Mouse (Mus musculus): ENCODE data around the gene Fgf11. TPM values are rescaled to one million over a fixed set of nuclear protein-coding genes. Genes with fewer than 3 reads are reported as not detected.

Fgf11 gene
- polyA plus RNA-seq (2014; fragmentation: Nextera tagmentation; extraction: Ambion mirVana) = 0.36 and 0.67 TPM in 2 replicates

DNA sequence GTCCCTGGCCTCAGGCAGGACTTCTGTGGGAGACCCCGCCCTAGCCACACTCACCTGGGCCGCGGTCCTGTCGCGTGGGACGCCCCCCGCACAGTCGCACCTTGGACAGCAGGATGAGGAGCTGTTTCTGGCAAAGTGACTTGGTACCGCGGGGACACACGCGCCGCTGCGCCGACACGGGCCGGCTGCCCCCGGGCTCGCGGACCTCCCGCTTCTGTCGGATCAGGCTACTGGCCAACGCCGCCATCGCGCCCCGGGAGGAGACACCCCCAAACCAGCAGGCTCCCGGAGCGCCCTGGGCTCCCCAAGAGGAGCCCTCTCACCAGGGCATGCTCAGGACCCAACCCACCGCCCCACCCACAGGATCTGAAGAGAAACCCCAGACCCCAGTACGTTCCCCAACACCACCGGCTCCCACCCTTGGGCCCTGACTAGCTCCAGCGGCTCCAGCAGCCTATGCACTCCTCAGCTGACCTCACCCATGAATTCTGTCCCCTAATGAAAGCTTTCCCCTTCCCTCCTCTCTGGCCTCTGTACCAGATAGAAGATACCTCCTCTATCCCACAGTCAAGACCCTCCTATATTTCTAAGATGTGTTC is at the start of gene Fgf11:
Gene Fgf11 (minus strand): TSS at position 479 of the 599 bp plus-strand sequence.
- Histone ChIP-seq H3K9ac (ENCODE audit: low read length) (peak within 1 kb of the TSS; percentile 68), H3K4me2 (ENCODE audit: low read depth, severe bottlenecking) (peak within 1 kb of the TSS; percentile 91), H3K4me3 (ENCODE audit: low read depth, low read length) (peak within 1 kb of the TSS; percentile 46), H3K27me3 (ENCODE audit: control insufficient read depth, insufficient read depth, low read length) (peaks cover 70% of the 10 kb centered on the region), H3K36me3 (ENCODE audit: control insufficient read depth, insufficient read depth, low read length) (no peaks in the 10 kb centered on the region), H3K4me1 (ENCODE audit: control insufficient read depth, insufficient read depth, low read length) (peaks cover 42% of the 10 kb centered on the region), H3K27ac (replicated peaks; ENCODE audit: low read depth, low read length) (0 out of 2 replicates have a peak within 1 kb of the TSS, but pooled peaks have one; percentile 42), H3K9me3 (ENCODE audit: control insufficient read depth, low read length) (no peaks in the 10 kb centered on the region)
- WGBS = 2% methylated on average over 33 of the region's 33 CpGs
- ATAC-seq (ENCODE audit: insufficient number of reproducible peaks, low FRiP score, low TSS enrichment, low read depth) (no peak), DNase-seq (ENCODE audit: low spot score) (peak; percentile 32)

- 77% methylated on average over 8 of the region's 8 CpGs for WGBS
- peaks cover 11% of the 10 kb centered on the region for H3K4me1 ChIP-seq (ENCODE audit: control insufficient read depth, insufficient read depth, low read length)
These were observed 49.1 kb upstream of the Fgf11 start for GRCm38 (mm10) chr11:69850754-69851153.

DNA sequence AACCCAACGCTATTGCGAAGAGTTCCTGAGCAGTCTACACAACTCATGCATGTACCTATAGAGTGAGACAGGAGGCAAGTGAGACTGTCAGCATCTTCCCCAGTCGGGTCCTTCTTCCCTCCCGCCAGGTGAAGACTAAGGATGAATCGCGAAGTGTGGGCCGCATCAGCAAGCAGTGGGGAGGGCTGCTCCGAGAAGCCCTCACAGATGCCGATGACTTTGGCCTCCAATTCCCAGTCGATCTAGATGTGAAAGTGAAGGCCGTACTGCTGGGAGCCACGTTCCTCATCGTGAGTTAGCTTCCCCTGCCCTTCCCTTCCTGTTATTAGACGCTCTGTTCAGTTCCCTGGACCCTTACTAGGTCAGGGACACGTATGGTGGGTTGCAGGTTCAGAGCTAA is 48.2 kb upstream of the Fgf11 start:
- Histone ChIP-seq H3K36me3 (ENCODE audit: control insufficient read depth, insufficient read depth, low read length) (peaks cover 15% of the 10 kb centered on the region), H3K27me3 (ENCODE audit: control insufficient read depth, insufficient read depth, low read length) (no peaks in the 10 kb centered on the region), H3K4me3 (ENCODE audit: low read depth, low read length) (no peak overlapping the region), H3K4me2 (ENCODE audit: low read depth, severe bottlenecking) (no peak overlapping the region), H3K9me3 (ENCODE audit: control insufficient read depth, low read length) (no peaks in the 10 kb centered on the region), H3K9ac (ENCODE audit: low read length) (no peak overlapping the region), H3K4me1 (ENCODE audit: control insufficient read depth, insufficient read depth, low read length) (peaks cover 11% of the 10 kb centered on the region), H3K27ac (replicated peaks; ENCODE audit: low read depth, low read length) (no peak overlapping the region)
- DNase-seq (ENCODE audit: low spot score) = no peak
- 94% methylated on average over 15 of the region's 15 CpGs for WGBS
- ATAC-seq (ENCODE audit: insufficient number of reproducible peaks, low FRiP score, low TSS enrichment, low read depth) = no peak

More at GRCm38 (mm10) chr11:69850754-69851153, 49.1 kb upstream of the Fgf11 start:
- Histone ChIP-seq H3K4me2 (ENCODE audit: low read depth, severe bottlenecking) (no peak overlapping the region), H3K9me3 (ENCODE audit: control insufficient read depth, low read length) (no peaks in the 10 kb centered on the region), H3K27ac (replicated peaks; ENCODE audit: low read depth, low read length) (no peak overlapping the region), H3K9ac (ENCODE audit: low read length) (no peak overlapping the region), H3K36me3 (ENCODE audit: control insufficient read depth, insufficient read depth, low read length) (peaks cover 15% of the 10 kb centered on the region), H3K27me3 (ENCODE audit: control insufficient read depth, insufficient read depth, low read length) (no peaks in the 10 kb centered on the region), H3K4me3 (ENCODE audit: low read depth, low read length) (no peak overlapping the region)
- ATAC-seq (ENCODE audit: insufficient number of reproducible peaks, low FRiP score, low TSS enrichment, low read depth) = no peak
- DNase-seq (ENCODE audit: low spot score) = no peak

- Histone ChIP-seq H3K9me3 (ENCODE audit: control insufficient read depth, low read length) (no peaks in the 10 kb centered on the region), H3K4me3 (ENCODE audit: low read depth, low read length) (no peak overlapping the region), H3K27me3 (ENCODE audit: control insufficient read depth, insufficient read depth, low read length) (no peaks in the 10 kb centered on the region), H3K9ac (ENCODE audit: low read length) (no peak overlapping the region), H3K4me2 (ENCODE audit: low read depth, severe bottlenecking) (0 out of 2 replicates have a peak overlapping the region, but pooled peaks have one; percentile 10), H3K4me1 (ENCODE audit: control insufficient read depth, insufficient read depth, low read length) (peaks cover 11% of the 10 kb centered on the region), H3K36me3 (ENCODE audit: control insufficient read depth, insufficient read depth, low read length) (peaks cover 15% of the 10 kb centered on the region), H3K27ac (replicated peaks; ENCODE audit: low read depth, low read length) (no peak overlapping the region)
- DNase-seq (ENCODE audit: low spot score) (no peak), ATAC-seq (ENCODE audit: insufficient number of reproducible peaks, low FRiP score, low TSS enrichment, low read depth) (no peak)
- 91% methylated on average over 9 of the region's 9 CpGs for WGBS
These were observed 47.5 kb upstream of the Fgf11 start for GRCm38 (mm10) chr11:69849128-69849527.

GRCm38 (mm10) chr11:69848021-69848420 is 46.4 kb upstream of the Fgf11 start:
- Histone ChIP-seq H3K27ac (replicated peaks; ENCODE audit: low read depth, low read length) (no peak overlapping the region), H3K9me3 (ENCODE audit: control insufficient read depth, low read length) (no peaks in the 10 kb centered on the region), H3K36me3 (ENCODE audit: control insufficient read depth, insufficient read depth, low read length) (peaks cover 15% of the 10 kb centered on the region), H3K27me3 (ENCODE audit: control insufficient read depth, insufficient read depth, low read length) (no peaks in the 10 kb centered on the region), H3K4me3 (ENCODE audit: low read depth, low read length) (no peak overlapping the region), H3K9ac (ENCODE audit: low read length) (no peak overlapping the region), H3K4me2 (ENCODE audit: low read depth, severe bottlenecking) (no peak overlapping the region; the same call in 1 of the 2 replicates), H3K4me1 (ENCODE audit: control insufficient read depth, insufficient read depth, low read length) (peaks cover 11% of the 10 kb centered on the region)
- WGBS = 94% methylated on average over 6 of the region's 6 CpGs
- ATAC-seq (ENCODE audit: insufficient number of reproducible peaks, low FRiP score, low TSS enrichment, low read depth) (no peak), DNase-seq (ENCODE audit: low spot score) (no peak)

GRCm38 (mm10) chr11:69846738-69847688 is 45.4 kb upstream of the Fgf11 start:
- WGBS = 11% methylated on average over 37 of the region's 37 CpGs
- Histone ChIP-seq H3K27me3 (ENCODE audit: control insufficient read depth, insufficient read depth, low read length) (no peaks in the 10 kb centered on the region), H3K4me1 (ENCODE audit: control insufficient read depth, insufficient read depth, low read length) (peaks cover 11% of the 10 kb centered on the region), H3K4me2 (ENCODE audit: low read depth, severe bottlenecking) (peak overlapping the region; percentile 75), H3K27ac (replicated peaks; ENCODE audit: low read depth, low read length) (peak overlapping the region; percentile 97), H3K9ac (ENCODE audit: low read length) (peak overlapping the region; percentile 70), H3K9me3 (ENCODE audit: control insufficient read depth, low read length) (no peaks in the 10 kb centered on the region), H3K36me3 (ENCODE audit: control insufficient read depth, insufficient read depth, low read length) (peaks cover 15% of the 10 kb centered on the region), H3K4me3 (ENCODE audit: low read depth, low read length) (peak overlapping the region; percentile 74)
- DNase-seq (ENCODE audit: low spot score) (peak; percentile 62), ATAC-seq (ENCODE audit: insufficient number of reproducible peaks, low FRiP score, low TSS enrichment, low read depth) (peak; percentile 53; the same call in 1 of the 2 replicates)

GRCm38 (mm10) chr11:69846198-69846680 is 44.6 kb upstream of the Fgf11 start, which contains the start of gene Plscr3:
Gene Plscr3, plus strand, starts transcription at chr11:69846376.
- ATAC-seq (ENCODE audit: insufficient number of reproducible peaks, low FRiP score, low TSS enrichment, low read depth) (peak; percentile 88), DNase-seq (ENCODE audit: low spot score) (peak; percentile 97)
- WGBS = under 1% methylated on average over 38 of the region's 38 CpGs
- peak within 1 kb of the TSS; percentile 70 for H3K9ac ChIP-seq (ENCODE audit: low read length)
- H3K4me2 ChIP-seq (ENCODE audit: low read depth, severe bottlenecking) = peak within 1 kb of the TSS; percentile 75
- peaks cover 11% of the 10 kb centered on the region for H3K4me1 ChIP-seq (ENCODE audit: control insufficient read depth, insufficient read depth, low read length)
- peaks cover 10% of the 10 kb centered on the region for H3K36me3 ChIP-seq (ENCODE audit: control insufficient read depth, insufficient read depth, low read length)
- peak within 1 kb of the TSS; percentile 97 for H3K27ac ChIP-seq (replicated peaks; ENCODE audit: low read depth, low read length)
- no peaks in the 10 kb centered on the region for H3K27me3 ChIP-seq (ENCODE audit: control insufficient read depth, insufficient read depth, low read length)
- H3K4me3 ChIP-seq (ENCODE audit: low read depth, low read length) = peak within 1 kb of the TSS; percentile 74
- no peaks in the 10 kb centered on the region for H3K9me3 ChIP-seq (ENCODE audit: control insufficient read depth, low read length)

DNA sequence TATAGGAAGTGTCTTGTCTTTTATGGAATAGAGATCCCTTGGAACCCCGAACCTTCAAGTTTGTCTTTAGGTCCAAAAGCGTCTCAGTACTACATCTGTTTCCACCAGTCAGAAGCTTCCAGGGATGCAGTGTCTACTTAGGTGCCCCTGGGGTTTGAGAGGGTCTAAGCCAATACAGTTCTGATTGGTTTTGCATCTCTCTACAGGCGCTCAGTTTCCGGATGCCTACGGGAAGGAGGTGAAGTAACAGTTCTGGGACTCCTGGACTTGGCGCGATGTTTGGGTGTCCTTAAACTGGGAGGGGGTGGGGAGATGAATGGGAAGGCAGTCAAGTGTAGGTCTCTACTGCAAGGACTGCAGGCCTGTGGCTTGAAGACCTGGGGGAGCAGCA is 37.1 kb upstream of the Fgf11 start:
- ATAC-seq (ENCODE audit: insufficient number of reproducible peaks, low FRiP score, low TSS enrichment, low read depth) (peak; percentile 1; the same call in 1 of the 2 replicates), DNase-seq (ENCODE audit: low spot score) (no peak)
- Histone ChIP-seq H3K4me2 (ENCODE audit: low read depth, severe bottlenecking) (peak overlapping the region; percentile 66), H3K27me3 (ENCODE audit: control insufficient read depth, insufficient read depth, low read length) (peaks cover 14% of the 10 kb centered on the region), H3K27ac (replicated peaks; ENCODE audit: low read depth, low read length) (peak overlapping the region; percentile 81), H3K4me1 (ENCODE audit: control insufficient read depth, insufficient read depth, low read length) (peaks cover 24% of the 10 kb centered on the region), H3K9ac (ENCODE audit: low read length) (peak overlapping the region; percentile 63), H3K9me3 (ENCODE audit: control insufficient read depth, low read length) (no peaks in the 10 kb centered on the region), H3K36me3 (ENCODE audit: control insufficient read depth, insufficient read depth, low read length) (no peaks in the 10 kb centered on the region), H3K4me3 (ENCODE audit: low read depth, low read length) (peak overlapping the region; percentile 62)
- 3% methylated on average over 7 of the region's 7 CpGs for whole genome bisulfite sequencing

All from limb, embryonic 11.5 days (tissue).